Mouse (Mus musculus) adrenal gland, postnatal 25 days (tissue): Measurements from ENCODE around the gene Slc6a17. TPM values are rescaled to one million over a fixed set of nuclear protein-coding genes. Genes with fewer than 3 reads are reported as not detected.

Experiments
- DNase-seq: peaks from one replicate; pipeline ENCODE4 v3.0.0; 2021; ENCODE audit warnings: mixed read lengths
- total RNA-seq: library from RNA; stranded (reverse); gene quantifications from 2 replicates; pipeline ENCODE4 v1.2.3, GENCODE M21; 2021

The Slc6a17 gene
- total RNA-seq, 1 experiment from 2014 or later = 2.7 TPM

- no peak for DNase-seq
These were observed 6.7 kb upstream of the Slc6a17 start for GRCm38 (mm10) chr3:107524547-107524946.

GRCm38 (mm10) chr3:107520931-107521330 is 3.1 kb upstream of the Slc6a17 start:
- DNase-seq = no peak

- DNase-seq = no peak
These were observed 815 bp downstream of the Slc6a17 start for GRCm38 (mm10) chr3:107516776-107517630.

- no peak for DNase-seq
These were observed 1.8 kb downstream of the Slc6a17 start for GRCm38 (mm10) chr3:107515989-107516388.

GRCm38 (mm10) chr3:107511416-107511815 is 6.4 kb downstream of the Slc6a17 start:
- no peak for DNase-seq

GRCm38 (mm10) chr3:107508696-107509095 is 9.1 kb downstream of the Slc6a17 start:
- no peak for DNase-seq

- DNase-seq = no peak
These were observed 9.9 kb downstream of the Slc6a17 start for GRCm38 (mm10) chr3:107507966-107508365.

- no peak for DNase-seq
These were observed 11.3 kb downstream of the Slc6a17 start for GRCm38 (mm10) chr3:107506531-107506930.

- DNase-seq = no peak
These were observed 12.1 kb downstream of the Slc6a17 start for GRCm38 (mm10) chr3:107505464-107506367.

- DNase-seq = no peak
These were observed 13.3 kb downstream of the Slc6a17 start for GRCm38 (mm10) chr3:107504542-107504941.

GRCm38 (mm10) chr3:107503716-107504115 is 14.1 kb downstream of the Slc6a17 start:
- no peak for DNase-seq

GRCm38 (mm10) chr3:107501702-107502151 is 16.1 kb downstream of the Slc6a17 start:
- peak; percentile 40 for DNase-seq

- DNase-seq = no peak
These were observed 17.5 kb downstream of the Slc6a17 start for GRCm38 (mm10) chr3:107500301-107500700.

- no peak for DNase-seq
These were observed 21.6 kb downstream of the Slc6a17 start for GRCm38 (mm10) chr3:107496086-107496850.

GRCm38 (mm10) chr3:107495524-107495923 is 22.3 kb downstream of the Slc6a17 start:
- no peak for DNase-seq

GRCm38 (mm10) chr3:107491459-107491858 is 26.4 kb downstream of the Slc6a17 start:
- peak; percentile 32 for DNase-seq

- DNase-seq = no peak
These were observed 29.2 kb downstream of the Slc6a17 start for GRCm38 (mm10) chr3:107488637-107489036.

GRCm38 (mm10) chr3:107483290-107483689 is 34.5 kb downstream of the Slc6a17 start:
- DNase-seq = no peak

GRCm38 (mm10) chr3:107480660-107481059 is 37.2 kb downstream of the Slc6a17 start:
- no peak for DNase-seq

GRCm38 (mm10) chr3:107472198-107472597 is 45.6 kb downstream of the Slc6a17 start:
- DNase-seq = peak; percentile 49

- no peak for DNase-seq
These were observed 48.8 kb downstream of the Slc6a17 start for GRCm38 (mm10) chr3:107469059-107469458.

- DNase-seq = no peak
These were observed 49.7 kb downstream of the Slc6a17 start for GRCm38 (mm10) chr3:107468106-107468505.
